Mouse (Mus musculus): ENCODE results near the gene Rc3h1.

- TF ChIP-seq POLR2A (IDR thresholded peaks at IDR 0.05; ENCODE audit: control insufficient read depth in 1 of 2, insufficient read depth in 1 of 2, low read depth in 1 of 2, low read length in 2 of 2, poor library complexity in 1 of 2): no peak
- no peak for TF ChIP-seq HCFC1 (IDR thresholded peaks at IDR 0.05; ENCODE audit: low read depth, low read length)
- TF ChIP-seq CTCF (IDR thresholded peaks at IDR 0.05 in 2 of 3, conservative IDR thresholded peaks at IDR 0.05 in 1 of 3; ENCODE audit: control insufficient read depth in 1 of 3, insufficient read depth in 1 of 3, low read depth in 2 of 3, low read length in 3 of 3, poor library complexity in 1 of 3, severe bottlenecking in 1 of 3): no peak
- TF ChIP-seq CHD2 (IDR thresholded peaks at IDR 0.05; ENCODE audit: low read length): no peak
- no peak for TF ChIP-seq EP300 (IDR thresholded peaks at IDR 0.05; ENCODE audit: low read depth in 1 of 2, low read length in 2 of 2)
- TF ChIP-seq NELFE (IDR thresholded peaks at IDR 0.05; ENCODE audit: low read depth, low read length): no peak
- TF ChIP-seq JUND (IDR thresholded peaks at IDR 0.05; ENCODE audit: low read depth, low read length): no peak
- TF ChIP-seq MXI1 (IDR thresholded peaks at IDR 0.05; ENCODE audit: low read depth, low read length): no peak
- TF ChIP-seq BHLHE40 (IDR thresholded peaks at IDR 0.05; ENCODE audit: borderline replicate concordance, low read depth, low read length): no peak
- TF ChIP-seq E2F4 (IDR thresholded peaks at IDR 0.05; ENCODE audit: borderline replicate concordance, low read depth, low read length): no peak
- no peak for TF ChIP-seq MAZ (IDR thresholded peaks at IDR 0.05; ENCODE audit: low read depth, low read length)
Observed at GRCm38 (mm10) chr1:160982887-160983286, 76.7 kb downstream of the Rc3h1 start.
